Comparison of ENCODE assay signal across 12 mouse cellular contexts in genomic region chr5:107858963-107859362, GRCm38 (mm10). TPM values are rescaled to one million over a fixed set of nuclear protein-coding genes. Genes with fewer than 3 reads are reported as not detected.
DNase-seq lines count a peak whose midpoint lies in the region; ATAC-seq and TF ChIP-seq lines count a peak whose summit lies in the region.
"Had no signal": no experiment of that assay in that cellular context is flagged by ENCODE, and none has a peak within 500 bp of the region (broad histone marks: within the 10 kb centered on the region; RNA-seq: fewer than 3 reads in every experiment).

No protein-coding gene starts in this region.

- H3K4me3 ChIP-seq in intestine, postnatal 0 days (ENCODE audit: low read depth, low read length): no peak overlapping the region
- H3K4me3 ChIP-seq in intestine, embryonic 15.5 days (replicated peaks): no peak overlapping the region
- no peak overlapping the region for H3K4me3 ChIP-seq in heart, embryonic 12.5 days
- H3K4me3 ChIP-seq: embryonic facial prominence, embryonic 12.5 days had no signal

- H3K4me1 ChIP-seq in intestine, postnatal 0 days (replicated peaks; ENCODE audit: control insufficient read depth, insufficient read depth, low read length): no peaks in the 10 kb centered on the region; the same call in 1 of the 2 replicates
- H3K4me1 ChIP-seq in intestine, embryonic 15.5 days (replicated peaks): peaks cover 7% of the 10 kb centered on the region
- peaks cover 13% of the 10 kb centered on the region for H3K4me1 ChIP-seq in heart, embryonic 12.5 days (replicated peaks)

- TF ChIP-seq CTCF in intestine, postnatal 0 days (IDR thresholded peaks at IDR 0.05; ENCODE audit: low read depth): peak; percentile 71

- DNase-seq in 3T3-L1 (ENCODE audit: low read depth, low spot score) (peak; percentile 15), ES-CJ7 (ENCODE audit: low read depth, low spot score) (peak; percentile 69)
- peak; percentile 63 for DNase-seq in induced T-regulatory cell, adult 2 months (ENCODE audit: low read depth)
- no peak for DNase-seq in cerebellum, adult 11 months
- no peak for DNase-seq in heart, adult 18-20 months
- DNase-seq: heart, postnatal 10 days; kidney, postnatal 10 days had no signal

- ATAC-seq in intestine, postnatal 0 days: no peak
- no peak for ATAC-seq in intestine, embryonic 15.5 days
- no peak for ATAC-seq in heart, embryonic 12.5 days (ENCODE audit: insufficient number of reproducible peaks, low FRiP score)

- no peak overlapping the region for H3K27ac ChIP-seq in intestine, postnatal 0 days (ENCODE audit: low read depth, low read length)
- no peak overlapping the region for H3K27ac ChIP-seq in intestine, embryonic 15.5 days
- H3K27ac ChIP-seq in heart, embryonic 12.5 days (ENCODE audit: poor library complexity, severe bottlenecking): no peak overlapping the region
- H3K27ac ChIP-seq: embryonic facial prominence, embryonic 12.5 days had no signal

- H3K4me2 ChIP-seq in intestine, postnatal 0 days (replicated peaks; ENCODE audit: low read depth): no peak overlapping the region
- no peak overlapping the region for H3K4me2 ChIP-seq in intestine, embryonic 15.5 days (replicated peaks)
- H3K4me2 ChIP-seq in heart, embryonic 12.5 days: no peak overlapping the region
- H3K4me2 ChIP-seq: embryonic facial prominence, embryonic 12.5 days had no signal

- H3K36me3 ChIP-seq in intestine, postnatal 0 days (ENCODE audit: control insufficient read depth, insufficient read depth): no peaks in the 10 kb centered on the region
- no peaks in the 10 kb centered on the region for H3K36me3 ChIP-seq in intestine, embryonic 15.5 days
- H3K36me3 ChIP-seq in heart, embryonic 12.5 days: no peaks in the 10 kb centered on the region; the same call in 1 of the 2 replicates
- H3K36me3 ChIP-seq: embryonic facial prominence, embryonic 12.5 days had no signal

- H3K9me3 ChIP-seq in intestine, postnatal 0 days (ENCODE audit: control insufficient read depth): no peaks in the 10 kb centered on the region
- H3K9me3 ChIP-seq in intestine, embryonic 15.5 days: no peaks in the 10 kb centered on the region
- no peaks in the 10 kb centered on the region for H3K9me3 ChIP-seq in heart, embryonic 12.5 days (replicated peaks)
- H3K9me3 ChIP-seq: embryonic facial prominence, embryonic 12.5 days had no signal

- no peaks in the 10 kb centered on the region for H3K27me3 ChIP-seq in intestine, postnatal 0 days (replicated peaks; ENCODE audit: control insufficient read depth, insufficient read depth, low read length)
- H3K27me3 ChIP-seq in intestine, embryonic 15.5 days (replicated peaks): no peaks in the 10 kb centered on the region
- H3K27me3 ChIP-seq in heart, embryonic 12.5 days (replicated peaks): no peaks in the 10 kb centered on the region
- H3K27me3 ChIP-seq: embryonic facial prominence, embryonic 12.5 days had no signal

- 25% methylated on average over 2 of the region's 2 CpGs for WGBS in intestine, postnatal 0 days
- 46% methylated on average over 2 of the region's 2 CpGs for WGBS in intestine, embryonic 15.5 days
- 52% methylated on average over 2 of the region's 2 CpGs for WGBS in heart, embryonic 12.5 days

- H3K9ac ChIP-seq in intestine, postnatal 0 days (ENCODE audit: low read depth, low read length): no peak overlapping the region
- no peak overlapping the region for H3K9ac ChIP-seq in intestine, embryonic 15.5 days
- no peak overlapping the region for H3K9ac ChIP-seq in heart, embryonic 12.5 days
- H3K9ac ChIP-seq: embryonic facial prominence, embryonic 12.5 days had no signal

RNA-seq across cellular contexts. Expression of gene Evi5, which starts 15.9 kb away (rescaled TPM):
- polyA plus RNA-seq in intestine, postnatal 0 days (2015; fragmentation: Nextera tagmentation; extraction: Ambion mirVana): 39.7 and 41.6 TPM in 2 replicates
- 60.1 and 66.3 TPM in 2 replicates for polyA plus RNA-seq in intestine, embryonic 15.5 days (2015; fragmentation: Nextera tagmentation; extraction: Ambion mirVana)
- 10 to 100 TPM; 18.4 to 18.9 TPM for total RNA-seq in heart, adult 18-20 months (2021)
- 55.3 and 57.5 TPM in 2 replicates for polyA plus RNA-seq in heart, embryonic 12.5 days (2016; fragmentation: Nextera tagmentation; extraction: Ambion mirVana)

RNA-seq across cellular contexts. Expression of gene Ube2d2b, which starts 29.1 kb away (rescaled TPM):
- 0.09 TPM in 1 of 2 replicates, not detected in the other for polyA plus RNA-seq in intestine, postnatal 0 days (2015; fragmentation: Nextera tagmentation; extraction: Ambion mirVana)
- 0.10 TPM in 1 of 2 replicates, not detected in the other for polyA plus RNA-seq in intestine, embryonic 15.5 days (2015; fragmentation: Nextera tagmentation; extraction: Ambion mirVana)
- total RNA-seq in heart, adult 18-20 months (2021): not detected
- polyA plus RNA-seq in heart, embryonic 12.5 days (2016; fragmentation: Nextera tagmentation; extraction: Ambion mirVana): 0.33 and 0.40 TPM in 2 replicates
- total RNA-seq: heart, postnatal 10 days had no signal
- polyA plus RNA-seq: frontal cortex, adult 2 months had no signal

RNA-seq across cellular contexts. Expression of gene Rpl5, which starts 41.3 kb away (rescaled TPM):
- 26.7 and 29.1 TPM in 2 replicates for polyA plus RNA-seq in intestine, postnatal 0 days (2015; fragmentation: Nextera tagmentation; extraction: Ambion mirVana)
- 75.2 and 78.0 TPM in 2 replicates for polyA plus RNA-seq in intestine, embryonic 15.5 days (2015; fragmentation: Nextera tagmentation; extraction: Ambion mirVana)
- 10 to 100 TPM; 28.2 to 32.2 TPM for total RNA-seq in heart, adult 18-20 months (2021)
- polyA plus RNA-seq in heart, embryonic 12.5 days (2016; fragmentation: Nextera tagmentation; extraction: Ambion mirVana): 52.3 and 52.7 TPM in 2 replicates

Comparison
In these comparisons a context has a peak if more than half of its experiments do, and no peak if none do; other contexts are left out.
1. DNase-seq: peak in 3T3-L1 (single experiment), ES-CJ7 (single experiment) and induced T-regulatory cell, adult 2 months (single experiment); none in cerebellum, adult 11 months (single experiment) and heart, adult 18-20 months (0 of 2).